Mouse (Mus musculus) MEL-GATA-1-ER (cell line): ENCODE measurements around the gene Gm9049.
"Not testable (repeated sequence)": the region's sequence is repeated elsewhere in the genome, so short reads cannot be mapped to it uniquely, and the experiment has no call there.

Experiments
- DNase-seq: peaks from one replicate; pipeline ENCODE4 v3.0.0-alpha.2; 2012; ENCODE audit warnings: low read depth; ENCODE audit errors: extremely low read depth

Gene Gm9049

GRCm38 (mm10) chr10:118354005-118354404 lies at the start of gene Gm9049:
Gene Gm9049, minus strand, starts transcription at chr10:118354105.
- DNase-seq: not testable (repeated sequence)

GRCm38 (mm10) chr10:118399917-118400316 lies 46.0 kb upstream of the Gm9049 start:
- DNase-seq: no peak

GRCm38 (mm10) chr10:118370443-118370842 lies 16.5 kb upstream of the Gm9049 start:
- peak; percentile 66 for DNase-seq

- no peak for DNase-seq
Observed at GRCm38 (mm10) chr10:118369518-118369917, 15.6 kb upstream of the Gm9049 start.

- not testable (repeated sequence) for DNase-seq
Observed at GRCm38 (mm10) chr10:118348579-118348978, 5.3 kb downstream of the Gm9049 start, which contains the start of gene Gm9048. Gene Gm9048, minus strand, starts transcription at chr10:118348679.

- DNase-seq: not testable (repeated sequence)
Observed at GRCm38 (mm10) chr10:118343155-118343554, 10.8 kb downstream of the Gm9049 start, which contains the start of gene Gm9046. Gene Gm9046, minus strand, starts transcription at chr10:118343255.

GRCm38 (mm10) chr10:118337731-118338130 lies 16.2 kb downstream of the Gm9049 start, which contains the start of gene Gm9045:
Gene Gm9045, minus strand, starts transcription at chr10:118337831.
- DNase-seq: not testable (repeated sequence)

- not testable (repeated sequence) for DNase-seq
Observed at GRCm38 (mm10) chr10:118332308-118332707, 21.6 kb downstream of the Gm9049 start, which contains the start of gene Gm9044. Gene Gm9044, minus strand, starts transcription at chr10:118332408.

- DNase-seq: not testable (repeated sequence)
Observed at GRCm38 (mm10) chr10:118326869-118327268, 27.0 kb downstream of the Gm9049 start, which contains the start of gene Gm9040. Gene Gm9040, minus strand, starts transcription at chr10:118326969.

GRCm38 (mm10) chr10:118319024-118319423 lies 34.9 kb downstream of the Gm9049 start:
- DNase-seq: no peak

- not testable (repeated sequence) for DNase-seq
Observed at GRCm38 (mm10) chr10:118302133-118302532, 51.8 kb downstream of the Gm9049 start.
